Mouse (Mus musculus) liver, embryonic 14.5 days (tissue): ENCODE results near the gene Top3a. TPM values are rescaled to one million over a fixed set of nuclear protein-coding genes. Genes with fewer than 3 reads are reported as not detected.

Experiments
- ATAC-seq: fragments of 200-750 bp; cut with Nextera tagmentation; 2 replicates; pipeline ENCODE4 v1.8.0; 2017; ENCODE audit warnings: moderate number of reproducible peaks, mild to moderate bottlenecking, moderate library complexity; ENCODE audit not compliant: insufficient read depth
- DNase-seq, 3 experiments: peaks; one replicate each; pipeline ENCODE4 v3.0.0-alpha.2; 2012 to 2013; ENCODE audit warnings: low read depth in 3 of 3, low spot score in 3 of 3
- H3K27ac ChIP-seq: fragments of 300-500 bp; sonication (generic); 2 replicates; pipeline ENCODE4 v1.5.1; 2014; ENCODE audit warnings: moderate library complexity, mild to moderate bottlenecking, control low read depth, inconsistent platforms
- H3K27me3 ChIP-seq: fragments of 300-500 bp; sonication (generic); 2 replicates; pipeline ENCODE4 v1.6.1; 2014; ENCODE audit warnings: mild to moderate bottlenecking, low read length, moderate library complexity; ENCODE audit not compliant: control insufficient read depth, insufficient read depth
- H3K36me3 ChIP-seq: fragments of 300-500 bp; sonication (generic); replicated peaks from 2 replicates; pipeline ENCODE4 v1.6.1; 2014; ENCODE audit warnings: low read depth; ENCODE audit not compliant: control insufficient read depth, insufficient read depth
- H3K4me1 ChIP-seq, 2 experiments: fragments of 200-500 bp in 1 of 2; fragments of 300-500 bp in 1 of 2; sonication (generic) in 1 of 2; replicated peaks; 2 replicates each; pipeline ENCODE4 v1.6.1; 2012 to 2014; ENCODE audit warnings: antibody characterized with exemption in 1 of 2, inconsistent platforms in 1 of 2, low read length in 1 of 2; ENCODE audit not compliant: control insufficient read depth in 2 of 2, insufficient read depth in 2 of 2
- H3K4me2 ChIP-seq: fragments of 300-500 bp; sonication (generic); 2 replicates; pipeline ENCODE4 v1.6.1; 2014; ENCODE audit warnings: low read depth, mild to moderate bottlenecking, control low read depth, moderate library complexity
- H3K4me3 ChIP-seq, 2 experiments: fragments of 200-500 bp in 1 of 2; fragments of 300-500 bp in 1 of 2; sonication (generic) in 1 of 2; 2 replicates each; pipeline ENCODE4 v1.5.1; 2012 to 2014; ENCODE audit warnings: low read depth in 2 of 2, low read length in 2 of 2, mild to moderate bottlenecking in 2 of 2, control low read depth in 1 of 2, inconsistent platforms in 1 of 2, moderate library complexity in 1 of 2; ENCODE audit not compliant: insufficient read depth in 1 of 2
- H3K9ac ChIP-seq: fragments of 300-500 bp; sonication (generic); replicated peaks from 2 replicates; pipeline ENCODE4 v1.6.1; 2014; ENCODE audit warnings: mild to moderate bottlenecking, control low read depth, moderate library complexity
- H3K9me3 ChIP-seq: fragments of 300-500 bp; sonication (generic); 2 replicates; pipeline ENCODE4 v1.6.1; 2016; ENCODE audit warnings: low read length, mixed read lengths; ENCODE audit not compliant: control insufficient read depth
- CTCF ChIP-seq: IDR thresholded peaks from 2 replicates; pipeline ENCODE4 v1.5.1; 2016; ENCODE audit warnings: antibody characterized with exemption, low read depth, control low read depth
- EP300 ChIP-seq: IDR thresholded peaks from 2 replicates; pipeline ENCODE4 v1.6.1; 2016; ENCODE audit warnings: antibody characterized with exemption, low read depth
- WGBS: fragments of 180-500 bp; shearing (Covaris S2); extraction: QIAGEN DNeasy Blood & Tissue Kit; methylation state at CpG from one replicate; pipeline ENCODE4 v1.1.7; 2014; ENCODE audit not compliant: insufficient replicate concordance; 5-methylcytosine and 5-hydroxymethylcytosine counted together
- polyA plus RNA-seq, 2 experiments: library from polyadenylated mRNA; depleted of rRNA in 1 of 2; stranded (reverse) in 1 of 2; unstranded in 1 of 2; fragments of >200 nt; fragmentation: Nextera tagmentation in 1 of 2; extraction: Ambion mirVana in 1 of 2; gene quantifications; 2 replicates each; pipeline versions ENCODE4 v1.2.1 to v1.2.3; 2012 to 2014

Top3a gene
- polyA plus RNA-seq, 2 experiments: 4.4 to 5.0 TPM

GRCm38 (mm10) chr11:60708631-60709030 is 68.5 kb downstream of the Top3a start:
- Histone ChIP-seq H3K4me3 (no peak overlapping the region), H3K9ac (no peak overlapping the region), H3K36me3 (peaks cover 19% of the 10 kb centered on the region), H3K27me3 (no peaks in the 10 kb centered on the region), H3K4me1 (no peaks in the 10 kb centered on the region), H3K27ac (no peak overlapping the region), H3K9me3 (no peaks in the 10 kb centered on the region), H3K4me2 (no peak overlapping the region)
- TF ChIP-seq EP300 (no peak), CTCF (no peak)
- 82% methylated on average over 10 of the region's 10 CpGs for WGBS
- no peak for DNase-seq
- no peak for ATAC-seq

DNA sequence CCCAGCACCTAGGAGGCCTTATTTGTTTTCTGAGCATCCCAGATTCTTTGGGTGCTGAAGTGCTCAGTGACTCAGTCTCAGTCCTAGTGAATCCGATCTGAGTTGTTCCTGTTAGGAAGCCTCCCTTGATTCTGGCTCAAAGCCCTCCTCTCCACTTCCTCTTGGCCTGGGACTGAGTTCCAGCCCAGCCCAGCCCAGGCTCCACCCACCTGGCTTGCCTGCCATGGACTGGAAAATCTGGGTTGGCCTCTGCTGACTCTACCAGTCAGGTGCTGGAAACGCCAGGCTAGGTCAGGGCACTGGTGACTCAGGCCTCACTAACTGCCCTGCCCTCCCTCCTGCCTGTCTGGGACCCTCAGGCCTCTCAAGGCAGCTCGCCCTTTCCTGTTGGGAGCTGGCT is 69.5 kb downstream of the Top3a start:
- Histone ChIP-seq H3K27ac (no peak overlapping the region), H3K4me1 (no peaks in the 10 kb centered on the region; a peak in 1 of 4 replicates), H3K27me3 (no peaks in the 10 kb centered on the region), H3K36me3 (peaks cover 19% of the 10 kb centered on the region), H3K4me2 (no peak overlapping the region), H3K9ac (no peak overlapping the region), H3K9me3 (no peaks in the 10 kb centered on the region), H3K4me3 (no peak overlapping the region)
- DNase-seq (no peak), ATAC-seq (no peak)
- TF ChIP-seq EP300 (no peak), CTCF (no peak)
- WGBS: 72% methylated on average over 3 of the region's 3 CpGs

DNA sequence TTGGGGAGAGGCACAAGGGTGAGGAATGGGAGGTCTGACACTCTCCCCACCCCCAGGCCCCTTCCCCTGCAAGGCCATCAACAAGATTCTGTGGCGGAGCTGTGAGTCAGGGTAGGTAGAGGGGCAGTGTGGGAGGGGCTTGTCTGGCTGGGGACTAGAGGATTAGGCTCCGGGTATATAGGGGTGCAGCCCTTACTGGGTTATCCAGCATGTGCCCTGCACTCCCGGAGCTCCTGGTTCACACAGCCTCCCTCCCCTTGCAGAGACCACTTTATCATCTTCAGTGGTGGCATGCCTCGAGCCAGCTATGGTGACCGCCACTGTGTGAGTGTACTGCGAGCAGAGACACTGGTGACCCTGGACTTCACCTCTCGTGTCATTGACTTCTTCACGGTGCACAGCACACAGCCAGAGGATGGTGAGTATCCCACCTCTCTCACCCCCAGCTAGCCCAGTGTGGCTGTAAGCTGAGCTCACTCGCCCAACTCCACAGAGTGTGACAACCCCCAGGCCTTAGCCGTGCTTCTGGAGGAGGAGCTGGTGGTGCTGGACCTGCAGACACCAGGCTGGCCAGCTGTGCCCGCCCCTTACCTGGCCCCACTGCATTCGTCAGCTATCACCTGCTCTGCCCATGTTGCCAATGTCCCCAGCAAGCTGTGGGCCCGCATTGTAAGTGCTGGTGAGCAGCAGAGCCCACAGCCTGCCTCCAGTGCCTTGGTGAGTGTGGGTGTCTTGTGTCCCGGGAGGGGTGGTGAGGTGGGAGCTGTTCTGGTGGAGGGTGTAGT is 70.3 kb downstream of the Top3a start:
- DNase-seq: no peak
- Histone ChIP-seq H3K4me2 (no peak overlapping the region), H3K4me1 (no peaks in the 10 kb centered on the region; a peak in 1 of 4 replicates), H3K9me3 (no peaks in the 10 kb centered on the region), H3K9ac (no peak overlapping the region), H3K27me3 (no peaks in the 10 kb centered on the region), H3K36me3 (peaks cover 14% of the 10 kb centered on the region; the same call in 1 of the 2 replicates), H3K27ac (no peak overlapping the region), H3K4me3 (no peak overlapping the region)
- 81% methylated on average over 14 of the region's 14 CpGs for WGBS
- TF ChIP-seq CTCF: no peak
- TF ChIP-seq EP300: no peak
- no peak for ATAC-seq

DNA sequence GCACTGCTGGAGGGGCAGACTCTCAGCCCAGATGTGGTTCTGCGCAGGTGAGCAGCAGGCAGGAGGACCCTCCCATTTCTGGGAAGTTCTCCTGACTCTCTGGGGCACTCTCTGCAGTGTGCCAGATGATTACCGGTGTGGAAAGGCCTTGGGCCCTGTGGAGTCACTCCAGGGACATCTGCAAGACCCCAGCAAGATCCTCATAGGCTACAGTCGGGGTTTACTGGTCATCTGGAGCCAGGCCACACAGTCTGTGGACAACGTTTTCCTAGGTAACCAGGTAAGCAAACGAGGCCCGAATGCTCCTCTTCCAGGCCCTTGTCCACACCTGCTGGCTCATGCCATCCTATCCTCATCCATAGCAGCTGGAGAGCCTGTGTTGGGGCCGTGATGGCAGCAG is 71.1 kb downstream of the Top3a start:
- no peaks in the 10 kb centered on the region for H3K9me3 ChIP-seq
- DNase-seq (no peak), ATAC-seq (no peak)
- peaks cover 0 to 2% of the 10 kb centered on the region in 2 experiments; a peak in 3 of 4 replicates for H3K4me1 ChIP-seq
- WGBS: 85% methylated on average over 7 of the region's 7 CpGs
- H3K4me2 ChIP-seq: no peak overlapping the region
- no peak overlapping the region for H3K9ac ChIP-seq
- TF ChIP-seq CTCF (no peak), EP300 (no peak)
- H3K4me3 ChIP-seq: no peak overlapping the region
- no peak overlapping the region for H3K27ac ChIP-seq
- H3K36me3 ChIP-seq: peaks cover 13% of the 10 kb centered on the region; the same call in 1 of the 2 replicates
- H3K27me3 ChIP-seq: no peaks in the 10 kb centered on the region

DNA sequence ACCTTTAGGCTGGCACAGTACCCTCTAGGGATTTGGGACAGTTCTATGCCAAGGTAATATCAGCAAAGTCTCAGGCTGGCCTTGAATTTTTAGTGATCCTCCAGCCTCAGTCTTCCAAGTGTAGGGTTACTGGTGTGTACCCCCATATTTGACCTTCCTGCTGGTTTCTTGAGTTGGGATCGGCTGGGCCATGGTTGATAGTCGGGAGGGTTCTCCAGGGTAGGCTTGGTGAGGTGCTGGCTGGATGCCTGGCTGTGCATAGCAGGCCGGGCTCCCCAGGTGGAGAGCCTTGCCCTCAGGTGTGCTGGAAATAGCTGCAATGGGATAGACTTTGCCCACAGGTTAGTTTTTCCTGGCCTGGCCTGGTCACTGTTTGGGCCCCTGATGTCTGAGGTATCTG is 71.9 kb downstream of the Top3a start:
- H3K4me2 ChIP-seq: no peak overlapping the region
- ATAC-seq: no peak
- no peak overlapping the region for H3K27ac ChIP-seq
- H3K9me3 ChIP-seq: no peaks in the 10 kb centered on the region
- H3K9ac ChIP-seq: no peak overlapping the region
- H3K4me3 ChIP-seq: no peak overlapping the region
- peaks cover 8% of the 10 kb centered on the region in 2 experiments for H3K4me1 ChIP-seq
- TF ChIP-seq EP300 (no peak), CTCF (no peak)
- WGBS: 76% methylated on average over 3 of the region's 3 CpGs
- no peaks in the 10 kb centered on the region for H3K27me3 ChIP-seq
- peaks cover 13% of the 10 kb centered on the region; the same call in 1 of the 2 replicates for H3K36me3 ChIP-seq
- DNase-seq: no peak
